Mouse (Mus musculus): ENCODE results near the gene Prss47. TPM values are rescaled to one million over a fixed set of nuclear protein-coding genes. Genes with fewer than 3 reads are reported as not detected.

Gene Prss47
- total and polyA plus RNA-seq, 2 experiments from 2014 or later = not detected

DNA sequence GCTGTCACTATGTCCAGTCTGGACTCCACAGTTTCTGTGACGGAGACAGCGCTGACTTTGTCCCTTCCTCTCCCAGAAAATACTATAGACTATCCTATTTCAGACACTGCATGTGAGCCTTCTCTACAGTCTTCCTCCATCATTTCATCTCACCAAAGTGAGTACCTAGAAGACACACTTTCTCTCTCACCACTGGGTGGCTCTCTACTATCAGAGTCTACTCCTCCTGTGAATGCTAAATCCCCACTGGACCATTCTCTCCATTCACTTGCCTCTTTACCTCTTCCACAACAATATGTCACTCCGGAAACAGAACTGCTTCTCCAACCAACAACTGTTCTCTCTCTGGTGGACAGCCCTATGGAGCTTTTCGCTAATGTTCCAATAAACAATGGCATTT, 17.5 kb downstream of the Prss47 start:
- 67% methylated on average over 4 of the region's 4 CpGs for WGBS
- no peaks in the 10 kb centered on the region for H3K36me3 ChIP-seq (ENCODE audit: insufficient read depth, low read length)
- no peaks in the 10 kb centered on the region for H3K4me1 ChIP-seq (ENCODE audit: insufficient read depth, low read length)
- 0 out of 2 replicates have a peak, but pooled peaks have one; percentile 8 for TF ChIP-seq CTCF (IDR thresholded peaks at IDR 0.05)
- DNase-seq (ENCODE audit: low spot score) = peak; percentile 2
- no peaks in the 10 kb centered on the region for H3K27me3 ChIP-seq (ENCODE audit: insufficient read depth, low read length)
- H3K27ac ChIP-seq (ENCODE audit: low read depth, low read length) = no peak overlapping the region
- no peak overlapping the region for H3K9ac ChIP-seq (replicated peaks; ENCODE audit: low read length, poor library complexity, severe bottlenecking)
- no peak overlapping the region for H3K4me3 ChIP-seq (ENCODE audit: low read depth, low read length)
- no peak for ATAC-seq (ENCODE audit: low FRiP score)
- H3K4me2 ChIP-seq (ENCODE audit: low read depth, low read length, poor library complexity, severe bottlenecking) = no peak overlapping the region
- H3K9me3 ChIP-seq (ENCODE audit: low read length) = no peaks in the 10 kb centered on the region

DNA sequence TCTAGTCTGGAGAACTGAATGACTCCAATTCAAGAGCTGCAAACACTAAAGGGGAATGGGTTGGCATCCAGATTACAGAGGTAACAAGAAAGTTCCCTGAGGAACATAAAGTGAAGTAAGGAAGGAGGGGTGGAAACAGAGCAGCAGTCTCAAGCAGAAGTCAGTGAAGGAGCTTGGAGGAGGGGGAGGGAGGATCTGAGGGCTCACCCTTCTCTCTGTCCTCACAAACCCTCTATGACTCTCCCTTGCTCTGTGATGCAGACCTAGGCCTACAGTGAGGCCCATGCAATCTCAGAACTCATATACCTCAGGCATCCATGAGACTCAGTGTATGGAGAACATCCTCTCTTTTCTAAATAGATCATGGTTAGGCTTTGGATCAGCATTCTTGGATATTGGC, 19.8 kb downstream of the Prss47 start, which contains the start of gene Spata31d1c:
Gene Spata31d1c (plus strand): TSS at position 301 of the 400 bp plus-strand sequence.
- DNase-seq (ENCODE audit: low spot score) (no peak), ATAC-seq (ENCODE audit: low FRiP score) (no peak)
- Histone ChIP-seq H3K27me3 (ENCODE audit: insufficient read depth, low read length) (no peaks in the 10 kb centered on the region), H3K4me1 (ENCODE audit: insufficient read depth, low read length) (no peaks in the 10 kb centered on the region), H3K4me2 (ENCODE audit: low read depth, low read length, poor library complexity, severe bottlenecking) (no peak within 1 kb of the TSS), H3K4me3 (ENCODE audit: low read depth, low read length) (no peak within 1 kb of the TSS), H3K36me3 (ENCODE audit: insufficient read depth, low read length) (no peaks in the 10 kb centered on the region), H3K9ac (replicated peaks; ENCODE audit: low read length, poor library complexity, severe bottlenecking) (no peak within 1 kb of the TSS), H3K27ac (ENCODE audit: low read depth, low read length) (no peak within 1 kb of the TSS), H3K9me3 (ENCODE audit: low read length) (no peaks in the 10 kb centered on the region)
- TF ChIP-seq CTCF (IDR thresholded peaks at IDR 0.05) = no peak

GRCm38 (mm10) chr13:65011052-65011738, 41.4 kb downstream of the Prss47 start:
- no peak overlapping the region for H3K9ac ChIP-seq (replicated peaks; ENCODE audit: low read length, poor library complexity, severe bottlenecking)

GRCm38 (mm10) chr13:65007971-65008370, 44.6 kb downstream of the Prss47 start:
- H3K9me3 ChIP-seq (ENCODE audit: low read length) = no peaks in the 10 kb centered on the region
- H3K27ac ChIP-seq (ENCODE audit: low read depth, low read length) = no peak overlapping the region
- no peak overlapping the region for H3K4me2 ChIP-seq (ENCODE audit: low read depth, low read length, poor library complexity, severe bottlenecking)
- H3K4me3 ChIP-seq (ENCODE audit: low read depth, low read length) = no peak overlapping the region
- no peak overlapping the region for H3K9ac ChIP-seq (replicated peaks; ENCODE audit: low read length, poor library complexity, severe bottlenecking)
- no peak for DNase-seq (ENCODE audit: low spot score)
- H3K36me3 ChIP-seq (ENCODE audit: insufficient read depth, low read length) = no peaks in the 10 kb centered on the region
- H3K27me3 ChIP-seq (ENCODE audit: insufficient read depth, low read length) = no peaks in the 10 kb centered on the region
- no peaks in the 10 kb centered on the region for H3K4me1 ChIP-seq (ENCODE audit: insufficient read depth, low read length)
- 81% methylated on average over 1 of the region's 1 CpGs for WGBS
- no peak for TF ChIP-seq CTCF (IDR thresholded peaks at IDR 0.05)
- ATAC-seq (ENCODE audit: low FRiP score) = no peak

More at GRCm38 (mm10) chr13:65011052-65011738, 41.4 kb downstream of the Prss47 start:
- H3K27ac ChIP-seq (ENCODE audit: low read depth, low read length) = no peak overlapping the region
- TF ChIP-seq CTCF (IDR thresholded peaks at IDR 0.05) = no peak
- WGBS = 63% methylated on average over 4 of the region's 4 CpGs
- no peaks in the 10 kb centered on the region for H3K36me3 ChIP-seq (ENCODE audit: insufficient read depth, low read length)
- H3K27me3 ChIP-seq (ENCODE audit: insufficient read depth, low read length) = no peaks in the 10 kb centered on the region
- no peaks in the 10 kb centered on the region for H3K4me1 ChIP-seq (ENCODE audit: insufficient read depth, low read length)
- DNase-seq (ENCODE audit: low spot score) = no peak
- no peak overlapping the region for H3K4me3 ChIP-seq (ENCODE audit: low read depth, low read length)
- no peaks in the 10 kb centered on the region for H3K9me3 ChIP-seq (ENCODE audit: low read length)
- ATAC-seq (ENCODE audit: low FRiP score) = no peak
- H3K4me2 ChIP-seq (ENCODE audit: low read depth, low read length, poor library complexity, severe bottlenecking) = no peak overlapping the region

- Histone ChIP-seq H3K9ac (replicated peaks; ENCODE audit: low read length, poor library complexity, severe bottlenecking) (no peak overlapping the region), H3K27me3 (ENCODE audit: insufficient read depth, low read length) (no peaks in the 10 kb centered on the region), H3K9me3 (ENCODE audit: low read length) (no peaks in the 10 kb centered on the region), H3K4me3 (ENCODE audit: low read depth, low read length) (no peak overlapping the region), H3K4me1 (ENCODE audit: insufficient read depth, low read length) (no peaks in the 10 kb centered on the region), H3K36me3 (ENCODE audit: insufficient read depth, low read length) (no peaks in the 10 kb centered on the region), H3K27ac (ENCODE audit: low read depth, low read length) (no peak overlapping the region), H3K4me2 (ENCODE audit: low read depth, low read length, poor library complexity, severe bottlenecking) (no peak overlapping the region)
- 71% methylated on average over 1 of the region's 1 CpGs for WGBS
- ATAC-seq (ENCODE audit: low FRiP score) = no peak
- TF ChIP-seq CTCF (IDR thresholded peaks at IDR 0.05) = no peak
- no peak for DNase-seq (ENCODE audit: low spot score)
Observed at GRCm38 (mm10) chr13:65006760-65007159, 45.8 kb downstream of the Prss47 start.

- no peak overlapping the region for H3K4me3 ChIP-seq (ENCODE audit: low read depth, low read length)
Observed at GRCm38 (mm10) chr13:65005414-65005813, 47.1 kb downstream of the Prss47 start.

More at GRCm38 (mm10) chr13:65005414-65005813, 47.1 kb downstream of the Prss47 start:
- DNase-seq (ENCODE audit: low spot score) (no peak), ATAC-seq (ENCODE audit: low FRiP score) (no peak)
- no peak overlapping the region for H3K9ac ChIP-seq (replicated peaks; ENCODE audit: low read length, poor library complexity, severe bottlenecking)
- H3K4me1 ChIP-seq (ENCODE audit: insufficient read depth, low read length) = no peaks in the 10 kb centered on the region
- no peaks in the 10 kb centered on the region for H3K27me3 ChIP-seq (ENCODE audit: insufficient read depth, low read length)
- no peak overlapping the region for H3K27ac ChIP-seq (ENCODE audit: low read depth, low read length)
- no peak overlapping the region for H3K4me2 ChIP-seq (ENCODE audit: low read depth, low read length, poor library complexity, severe bottlenecking)
- TF ChIP-seq CTCF (IDR thresholded peaks at IDR 0.05) = peak; percentile 42
- H3K9me3 ChIP-seq (ENCODE audit: low read length) = no peaks in the 10 kb centered on the region
- H3K36me3 ChIP-seq (ENCODE audit: insufficient read depth, low read length) = no peaks in the 10 kb centered on the region

Other genes with a start within 250 kb of the Prss47 start
- 1.4 and 1.7 TPM in 2 replicates for gene Cntnap3, start 148.8 kb downstream of the Prss47 start, total RNA-seq (2014; rRNA removed)
- gene Cntnap3, start 148.8 kb downstream of the Prss47 start, polyA plus RNA-seq (2015; fragmentation: Nextera tagmentation; extraction: Ambion mirVana) = 1.1 TPM in 2 replicates
- gene Spata31, start 135.4 kb downstream of the Prss47 start, total RNA-seq (2014; rRNA removed) = not detected in 2 replicates
- gene Spata31, start 135.4 kb downstream of the Prss47 start, polyA plus RNA-seq (2015; fragmentation: Nextera tagmentation; extraction: Ambion mirVana) = not detected in 2 replicates
- gene Spata31d1c, start 19.7 kb downstream of the Prss47 start, total RNA-seq (2014; rRNA removed) = not detected in 2 replicates
- not detected in 2 replicates for gene Spata31d1c, start 19.7 kb downstream of the Prss47 start, polyA plus RNA-seq (2015; fragmentation: Nextera tagmentation; extraction: Ambion mirVana)
- gene Mfsd14b, start 60.2 kb upstream of the Prss47 start, total RNA-seq (2014; rRNA removed) = 36.4 and 42.2 TPM in 2 replicates
- 18.2 and 18.6 TPM in 2 replicates for gene Mfsd14b, start 60.2 kb upstream of the Prss47 start, polyA plus RNA-seq (2015; fragmentation: Nextera tagmentation; extraction: Ambion mirVana)
- not detected in 2 replicates for gene Olfr465-ps1, start 85.3 kb upstream of the Prss47 start, total RNA-seq (2014; rRNA removed)
- gene Olfr465-ps1, start 85.3 kb upstream of the Prss47 start, polyA plus RNA-seq (2015; fragmentation: Nextera tagmentation; extraction: Ambion mirVana) = not detected in 2 replicates
- not detected in 2 replicates for gene Olfr466, start 97.5 kb upstream of the Prss47 start, total RNA-seq (2014; rRNA removed)
- not detected in 2 replicates for gene Olfr466, start 97.5 kb upstream of the Prss47 start, polyA plus RNA-seq (2015; fragmentation: Nextera tagmentation; extraction: Ambion mirVana)
- not detected in 2 replicates for gene Nlrp4f, start 153.2 kb upstream of the Prss47 start, total RNA-seq (2014; rRNA removed)
- gene Nlrp4f, start 153.2 kb upstream of the Prss47 start, polyA plus RNA-seq (2015; fragmentation: Nextera tagmentation; extraction: Ambion mirVana) = 0.11 TPM in 1 of 2 replicates, not detected in the other
- 0.27 TPM in 1 of 2 replicates, not detected in the other for gene Gm10775, start 206.8 kb upstream of the Prss47 start, total RNA-seq (2014; rRNA removed)
- gene Gm10775, start 206.8 kb upstream of the Prss47 start, polyA plus RNA-seq (2015; fragmentation: Nextera tagmentation; extraction: Ambion mirVana) = 1.9 and 2.0 TPM in 2 replicates
- gene Zfp369, start 226.1 kb upstream of the Prss47 start, total RNA-seq (2014; rRNA removed) = 49.2 and 66.7 TPM in 2 replicates
- 8.5 and 10.7 TPM in 2 replicates for gene Zfp369, start 226.1 kb upstream of the Prss47 start, polyA plus RNA-seq (2015; fragmentation: Nextera tagmentation; extraction: Ambion mirVana)